Mouse (Mus musculus) embryonic fibroblast, embryonic 13.5 days (primary cell): Measurements from ENCODE around the gene Ppp1r3f. TPM values are rescaled to one million over a fixed set of nuclear protein-coding genes. Genes with fewer than 3 reads are reported as not detected.
A peak's percentile ranks its signal among the peaks of the same experiment; 100 is the strongest.

Experiments
- H3K27ac ChIP-seq: 2 replicates; pipeline ENCODE4 v1.5.1; 2012; ENCODE audit warnings: low read length, control low read depth, inconsistent platforms; ENCODE audit not compliant: insufficient read depth
- H3K4me1 ChIP-seq: 2 replicates; pipeline ENCODE4 v1.6.1; 2011; ENCODE audit warnings: low read length; ENCODE audit not compliant: control insufficient read depth, insufficient read depth
- H3K4me3 ChIP-seq: 2 replicates; pipeline ENCODE4 v1.5.1; 2011; ENCODE audit warnings: mild to moderate bottlenecking, control low read depth, low read length; ENCODE audit not compliant: insufficient read depth
- CTCF ChIP-seq: IDR thresholded peaks from 2 replicates; pipeline ENCODE4 v1.5.1; 2011; ENCODE audit warnings: mild to moderate bottlenecking, control low read depth, low read length, moderate library complexity, borderline replicate concordance; ENCODE audit not compliant: insufficient read depth
- POLR2A ChIP-seq: IDR thresholded peaks from 2 replicates; pipeline ENCODE4 v1.6.1; 2011; ENCODE audit warnings: low read depth, mild to moderate bottlenecking, control low read depth, low read length, moderate library complexity
- polyA plus RNA-seq: library from polyadenylated mRNA; stranded (reverse); fragments of >200 nt; gene quantifications from 2 replicates; pipeline ENCODE4 v1.2.4, GENCODE M21; 2011; ENCODE audit warnings: low read depth; ENCODE audit not compliant: missing spikeins, insufficient read length

Gene Ppp1r3f
- polyA plus RNA-seq, 1 experiment = 3.1 TPM

- Histone ChIP-seq H3K27ac (no peak overlapping the region), H3K4me1 (no peaks in the 10 kb centered on the region), H3K4me3 (no peak overlapping the region)
- TF ChIP-seq POLR2A (no peak), CTCF (no peak)
These were observed 12.3 kb upstream of the Ppp1r3f start for GRCm38 (mm10) chrX:7586356-7586755.

GRCm38 (mm10) chrX:7583881-7584280 is 9.8 kb upstream of the Ppp1r3f start:
- H3K4me1 ChIP-seq = no peaks in the 10 kb centered on the region
- H3K27ac ChIP-seq = no peak overlapping the region
- no peak overlapping the region for H3K4me3 ChIP-seq
- TF ChIP-seq CTCF = no peak
- no peak for TF ChIP-seq POLR2A

DNA sequence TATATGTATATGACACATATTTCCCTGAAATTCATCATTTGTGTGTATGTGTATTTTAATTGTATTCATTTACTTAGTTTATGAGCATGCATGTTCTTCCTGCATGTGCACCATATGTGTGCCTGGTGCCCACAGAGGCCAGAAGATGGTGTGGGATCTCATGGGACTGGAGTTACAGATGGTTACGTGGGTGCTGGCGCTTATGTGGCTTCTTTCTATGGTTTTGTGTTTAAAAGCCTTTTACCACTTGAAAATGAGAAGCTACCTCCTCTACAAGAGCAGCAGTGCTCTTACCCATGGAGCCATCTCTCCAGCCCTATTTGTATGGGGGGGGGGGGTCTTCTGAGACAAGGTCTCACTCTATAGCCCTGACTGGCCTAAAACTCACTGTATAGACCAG is 7.1 kb upstream of the Ppp1r3f start:
- TF ChIP-seq POLR2A = no peak
- TF ChIP-seq CTCF = no peak
- Histone ChIP-seq H3K4me3 (no peak overlapping the region), H3K27ac (no peak overlapping the region)

DNA sequence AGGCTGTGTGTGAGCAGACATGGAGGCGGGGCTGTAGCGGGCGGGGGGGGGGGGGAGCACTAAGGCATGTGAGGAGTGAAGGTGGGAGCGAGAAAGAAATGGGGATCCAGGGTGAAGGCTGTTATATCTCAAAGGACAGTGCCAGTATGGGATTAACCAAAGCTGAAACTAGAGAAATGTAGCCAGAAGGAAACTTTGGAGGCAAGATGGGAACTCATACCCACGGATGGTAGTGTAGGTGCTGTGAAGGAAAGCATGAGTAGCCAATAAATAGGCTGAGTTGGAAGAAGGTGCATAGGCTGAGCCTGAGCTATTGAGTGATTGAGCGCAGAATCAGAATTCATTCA is 775 bp upstream of the Ppp1r3f start:
- Histone ChIP-seq H3K4me1 (no peaks in the 10 kb centered on the region), H3K4me3 (peak overlapping the region; percentile 73), H3K27ac (peak overlapping the region; percentile 37; the same call in 1 of the 2 replicates)
- TF ChIP-seq POLR2A (0 out of 2 replicates have a peak, but pooled peaks have one; percentile 4), CTCF (no peak)

More for the DNA sequence above, 7.1 kb upstream of the Ppp1r3f start:
- H3K4me1 ChIP-seq = no peaks in the 10 kb centered on the region

- TF ChIP-seq POLR2A (no peak), CTCF (no peak)
- no peaks in the 10 kb centered on the region for H3K4me1 ChIP-seq
- H3K4me3 ChIP-seq = peak within 1 kb of the TSS; percentile 73
- peak within 1 kb of the TSS; percentile 70 for H3K27ac ChIP-seq
These were observed 652 bp downstream of the Ppp1r3f start, which contains the start of gene Foxp3 for GRCm38 (mm10) chrX:7573176-7574086. Gene Foxp3, plus strand, starts transcription at chrX:7573644.

DNA sequence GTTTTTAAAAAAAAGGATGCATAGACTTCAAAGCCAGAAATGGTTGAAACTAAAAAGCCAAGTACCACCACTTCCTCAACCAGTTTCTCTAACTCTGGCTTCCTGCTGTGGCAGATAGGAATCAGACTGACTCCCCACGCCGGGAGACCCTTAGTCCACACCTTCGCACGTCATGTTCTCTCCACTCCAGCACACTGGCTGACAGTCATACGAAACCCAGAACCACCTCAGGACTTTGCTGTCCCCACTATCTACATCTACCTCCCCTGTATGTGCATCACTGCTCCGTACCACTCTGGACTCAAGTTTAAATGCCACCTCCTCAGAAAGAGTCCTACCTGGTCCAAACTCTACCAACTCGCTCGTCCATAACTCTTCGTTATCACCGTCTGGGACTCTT is 1.6 kb downstream of the Ppp1r3f start:
- no peak overlapping the region for H3K4me3 ChIP-seq
- H3K4me1 ChIP-seq = no peaks in the 10 kb centered on the region
- TF ChIP-seq CTCF (no peak), POLR2A (no peak; the same call in 1 of the 2 replicates)
- H3K27ac ChIP-seq = no peak overlapping the region

- Histone ChIP-seq H3K27ac (no peak overlapping the region), H3K4me1 (no peaks in the 10 kb centered on the region), H3K4me3 (no peak overlapping the region)
- no peak for TF ChIP-seq POLR2A
- TF ChIP-seq CTCF = no peak
These were observed 2.4 kb downstream of the Ppp1r3f start for GRCm38 (mm10) chrX:7571565-7572136.

GRCm38 (mm10) chrX:7570481-7571175 is 3.5 kb downstream of the Ppp1r3f start:
- no peaks in the 10 kb centered on the region for H3K4me1 ChIP-seq
- no peak for TF ChIP-seq CTCF
- TF ChIP-seq POLR2A = no peak
- no peak overlapping the region for H3K27ac ChIP-seq
- H3K4me3 ChIP-seq = no peak overlapping the region

DNA sequence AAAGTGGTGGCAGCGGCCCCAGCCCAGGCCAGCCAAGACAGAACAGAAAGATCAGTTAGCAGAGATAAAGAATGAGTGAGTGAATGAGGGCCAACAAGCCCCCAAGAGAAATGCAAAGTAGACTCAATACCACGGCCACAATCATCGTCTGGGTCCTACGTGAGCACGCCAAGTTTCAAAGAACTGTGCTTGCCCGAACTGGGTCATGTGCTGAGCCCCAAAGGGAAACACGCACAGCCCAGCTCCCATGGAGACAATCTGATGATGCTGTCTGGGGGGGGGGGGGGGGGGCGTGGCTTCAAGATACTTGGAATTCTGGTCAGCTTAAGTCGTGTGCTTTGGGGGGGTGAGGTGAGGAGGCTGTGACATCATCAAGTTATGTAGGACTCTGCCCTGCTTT is 6.6 kb downstream of the Ppp1r3f start:
- no peak for TF ChIP-seq POLR2A
- no peak for TF ChIP-seq CTCF
- no peak overlapping the region for H3K27ac ChIP-seq

More for the DNA sequence above, 6.6 kb downstream of the Ppp1r3f start:
- H3K4me3 ChIP-seq = no peak overlapping the region
- H3K4me1 ChIP-seq = no peaks in the 10 kb centered on the region
